Mouse (Mus musculus) right cerebral cortex, postnatal 25 days (tissue): Measurements from ENCODE around the gene Gm20388.

Experiments
- DNase-seq: peaks from one replicate; pipeline ENCODE4 v3.0.0; 2022

Gm20388 gene

DNA sequence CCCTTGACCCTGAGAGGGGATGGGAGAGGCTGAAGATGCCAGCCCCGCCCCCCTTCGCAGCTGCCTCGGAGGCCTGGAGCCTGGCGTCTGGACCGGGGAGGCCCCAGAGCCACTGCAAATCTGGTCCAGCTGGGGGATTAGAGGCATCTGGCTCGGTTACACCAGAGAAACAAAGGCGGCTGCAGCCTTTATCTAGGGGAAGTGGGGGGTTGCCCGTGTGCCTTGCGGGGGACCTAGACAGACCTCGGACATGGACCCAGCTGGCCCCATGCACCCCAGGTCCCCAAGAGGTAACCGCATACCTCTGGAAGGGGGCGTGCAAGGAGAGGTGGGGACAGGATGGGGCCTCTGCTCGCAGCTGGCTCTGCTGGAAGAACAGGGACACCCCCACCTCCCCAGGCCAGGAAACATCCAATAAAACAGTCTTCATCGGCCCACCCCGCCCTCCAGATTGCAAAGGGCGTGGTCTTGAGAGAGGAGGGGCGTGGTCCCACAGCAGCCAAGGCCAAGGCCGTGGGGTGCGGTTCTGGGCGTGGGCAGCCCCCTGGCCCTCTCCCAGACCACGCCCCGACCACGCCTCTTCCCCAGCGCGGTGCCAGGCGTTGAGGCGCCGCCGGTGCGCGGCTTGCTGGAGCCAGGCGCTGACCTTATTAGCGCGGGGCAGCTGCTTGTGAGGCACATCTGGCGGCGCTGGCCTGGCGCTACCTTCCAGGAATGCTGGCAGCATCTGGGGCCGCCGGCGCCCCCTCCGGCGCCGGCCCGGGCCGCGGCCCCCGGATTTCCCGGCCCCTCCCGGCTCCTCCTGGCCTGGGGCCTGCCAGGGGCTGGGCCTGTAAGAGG, 365.6 kb downstream of the Gm20388 start:
- DNase-seq, result no peak

DNA sequence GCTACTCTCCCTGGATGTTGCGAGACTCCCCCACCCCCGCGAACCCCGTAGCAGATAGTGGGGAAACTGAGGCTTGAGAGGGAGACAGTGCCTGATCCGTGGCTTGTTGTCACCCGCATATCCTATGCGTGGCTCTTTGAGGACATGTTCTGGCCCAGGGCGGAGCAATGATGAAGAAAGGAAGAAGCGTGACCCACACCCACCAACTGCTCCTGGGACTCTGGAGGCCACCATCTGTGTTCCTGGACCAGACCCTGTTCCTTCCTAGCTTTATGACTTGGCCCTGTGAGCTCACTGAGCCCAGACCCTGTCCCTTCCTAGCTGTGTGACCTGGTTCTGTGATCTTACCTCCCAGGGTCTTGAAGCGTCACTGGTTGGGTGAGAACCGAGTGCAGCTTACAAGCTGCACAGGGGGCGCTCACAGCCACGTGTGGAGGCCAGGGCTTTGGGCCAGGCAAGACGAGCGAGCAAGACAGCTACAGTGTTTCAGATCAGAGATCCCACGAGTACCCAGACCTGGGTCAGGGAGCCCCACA, 366.3 kb downstream of the Gm20388 start:
- no peak for DNase-seq

DNA sequence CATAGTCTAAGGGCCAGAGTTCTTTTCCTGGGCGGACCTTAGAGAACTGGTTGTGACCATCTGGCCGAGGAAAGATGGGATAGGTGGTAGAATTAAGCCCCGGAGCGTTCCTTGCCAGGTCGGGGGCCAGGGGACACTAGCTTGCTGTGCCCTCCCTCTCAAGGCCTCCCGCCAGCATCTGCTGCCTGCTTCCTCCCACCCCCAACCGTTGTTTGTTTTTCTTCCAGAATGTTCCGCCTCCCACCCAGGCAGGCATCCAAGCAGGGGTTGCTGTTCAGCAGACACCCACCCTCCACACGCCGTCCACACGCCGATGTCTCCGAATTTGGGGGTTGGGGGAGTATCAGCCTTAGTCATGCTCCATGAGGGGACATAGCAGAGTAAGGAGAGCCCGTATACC, 367.4 kb downstream of the Gm20388 start:
- no peak for DNase-seq

DNA sequence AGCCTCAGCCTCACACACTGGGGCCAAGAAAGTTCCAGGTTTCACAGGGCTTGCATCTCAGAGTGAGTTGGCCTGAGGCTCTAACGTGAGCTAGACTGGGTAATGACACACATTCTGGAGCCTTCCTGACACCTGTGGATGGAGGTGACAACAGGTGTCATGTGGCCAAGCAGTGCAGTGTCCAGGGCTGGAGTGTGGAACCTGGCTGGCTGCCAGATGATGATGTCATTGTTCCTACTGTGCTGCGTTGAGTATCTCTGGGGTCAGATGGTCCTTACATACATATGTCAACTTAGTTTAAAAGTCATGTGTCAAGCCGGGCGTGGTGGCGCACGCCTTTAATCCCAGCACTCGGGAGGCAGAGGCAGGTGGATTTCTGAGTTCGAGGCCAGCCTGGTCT, 368.8 kb downstream of the Gm20388 start:
- DNase-seq, result no peak

DNA sequence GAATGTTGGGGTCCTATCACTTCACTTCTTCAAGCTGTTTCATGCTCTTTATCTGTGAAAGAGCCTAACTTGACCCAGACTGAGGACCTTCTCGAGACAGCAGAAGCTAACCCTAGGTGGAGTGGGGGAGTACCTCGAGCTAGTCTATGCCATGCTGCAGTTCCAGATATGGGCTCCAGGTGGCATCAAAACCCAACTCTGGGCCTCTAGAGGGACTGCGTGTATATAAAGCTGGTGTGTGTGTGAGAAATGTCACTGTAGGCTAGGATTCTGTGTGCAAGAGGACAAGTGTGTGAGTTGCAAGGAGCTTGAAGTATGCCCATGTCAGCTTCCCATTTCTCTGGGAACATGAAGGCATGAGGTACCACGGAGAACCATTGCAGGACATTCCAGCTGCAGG, 370.8 kb downstream of the Gm20388 start:
- peak; percentile 80 for DNase-seq

DNA sequence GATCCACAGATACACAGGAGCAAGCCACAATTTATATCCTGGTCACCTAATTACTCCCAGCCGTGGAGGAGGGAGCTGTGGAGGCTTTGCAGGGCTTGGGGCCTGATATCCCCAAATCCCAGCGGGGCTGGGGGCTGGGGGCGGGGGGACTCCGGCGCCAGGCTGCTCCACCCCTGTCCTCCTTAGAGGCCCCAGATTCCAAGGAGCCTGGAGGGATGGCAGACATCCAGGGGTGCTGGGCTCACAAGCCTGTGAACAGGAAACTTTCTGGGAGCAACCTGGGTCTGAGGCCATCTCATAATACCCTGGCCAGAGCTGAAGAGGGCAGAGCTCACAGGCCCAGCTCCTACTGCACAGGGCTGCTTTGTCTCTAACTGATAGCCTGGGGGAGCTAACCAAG, 371.8 kb downstream of the Gm20388 start:
- DNase-seq, result no peak

DNA sequence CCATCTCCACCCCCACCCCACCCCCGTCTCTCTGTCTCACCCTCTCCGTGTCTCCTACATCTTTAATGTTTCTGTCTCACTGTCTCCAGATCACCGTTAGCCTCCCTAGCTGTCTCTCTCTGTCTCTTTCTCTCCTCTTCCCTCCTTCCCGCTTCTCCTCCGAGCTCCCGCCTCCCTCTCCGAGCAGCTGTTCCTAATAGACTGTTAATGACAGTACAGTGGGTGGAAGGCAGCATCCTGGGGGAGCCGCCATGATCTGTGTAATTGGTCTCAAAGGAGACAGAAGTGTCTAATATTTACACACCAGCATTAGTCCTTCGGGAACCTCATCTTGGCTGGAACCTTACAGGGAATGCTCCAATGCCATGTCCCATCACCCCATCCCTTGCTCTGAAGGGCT, 373.6 kb downstream of the Gm20388 start:
- DNase-seq, result no peak

DNA sequence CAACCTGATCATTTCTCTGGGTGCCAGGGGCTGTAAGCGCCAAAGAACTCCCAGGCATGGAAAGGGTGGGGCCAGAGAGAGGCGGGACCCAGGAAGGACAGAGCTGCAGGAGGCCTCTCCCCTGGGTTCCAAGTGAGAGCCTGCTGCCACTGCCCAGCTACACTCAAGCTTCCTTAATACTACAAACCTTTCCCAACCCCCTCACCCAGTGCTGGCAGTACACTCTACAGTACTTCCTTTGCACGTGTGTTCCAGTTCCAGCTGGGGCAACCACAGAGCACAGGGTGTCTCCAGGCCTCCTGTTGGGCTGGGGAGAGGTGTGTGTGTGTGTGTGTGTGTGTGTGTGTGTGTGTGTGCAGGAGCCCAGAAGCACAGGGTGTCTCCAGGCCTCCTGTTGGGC, 374.4 kb downstream of the Gm20388 start:
- DNase-seq, result no peak

GRCm38 (mm10) chr8:120285878-120286277, 375.2 kb downstream of the Gm20388 start:
- no peak for DNase-seq

- DNase-seq, result no peak
Measured at GRCm38 (mm10) chr8:120288122-120288908, 377.7 kb downstream of the Gm20388 start.

DNA sequence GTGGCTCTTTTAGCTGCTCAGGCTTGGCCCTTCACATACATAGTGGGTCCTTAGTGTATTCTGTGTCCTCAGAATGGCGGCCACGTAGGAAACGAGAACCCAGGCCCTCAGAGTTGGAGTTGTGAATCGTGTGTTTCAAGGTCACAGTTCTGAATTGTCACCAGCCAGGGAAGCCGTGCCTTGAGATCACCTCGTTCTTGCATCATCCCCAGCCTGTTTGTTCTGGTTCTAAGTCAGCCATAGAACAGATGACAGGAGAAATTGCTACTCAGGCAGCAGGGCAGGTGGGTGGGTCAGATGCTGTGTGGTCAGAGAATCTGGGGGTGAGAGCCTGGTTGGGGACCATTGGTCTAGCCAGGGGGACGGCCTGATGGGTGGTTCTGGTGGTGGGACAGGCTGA, 378.6 kb downstream of the Gm20388 start:
- no peak for DNase-seq

- DNase-seq, result no peak
Measured at GRCm38 (mm10) chr8:120289698-120290181, 379.1 kb downstream of the Gm20388 start.

GRCm38 (mm10) chr8:120290614-120291013, 380.0 kb downstream of the Gm20388 start:
- DNase-seq, result no peak

- DNase-seq, result no peak
Measured at GRCm38 (mm10) chr8:120291650-120292049, 381.0 kb downstream of the Gm20388 start.

DNA sequence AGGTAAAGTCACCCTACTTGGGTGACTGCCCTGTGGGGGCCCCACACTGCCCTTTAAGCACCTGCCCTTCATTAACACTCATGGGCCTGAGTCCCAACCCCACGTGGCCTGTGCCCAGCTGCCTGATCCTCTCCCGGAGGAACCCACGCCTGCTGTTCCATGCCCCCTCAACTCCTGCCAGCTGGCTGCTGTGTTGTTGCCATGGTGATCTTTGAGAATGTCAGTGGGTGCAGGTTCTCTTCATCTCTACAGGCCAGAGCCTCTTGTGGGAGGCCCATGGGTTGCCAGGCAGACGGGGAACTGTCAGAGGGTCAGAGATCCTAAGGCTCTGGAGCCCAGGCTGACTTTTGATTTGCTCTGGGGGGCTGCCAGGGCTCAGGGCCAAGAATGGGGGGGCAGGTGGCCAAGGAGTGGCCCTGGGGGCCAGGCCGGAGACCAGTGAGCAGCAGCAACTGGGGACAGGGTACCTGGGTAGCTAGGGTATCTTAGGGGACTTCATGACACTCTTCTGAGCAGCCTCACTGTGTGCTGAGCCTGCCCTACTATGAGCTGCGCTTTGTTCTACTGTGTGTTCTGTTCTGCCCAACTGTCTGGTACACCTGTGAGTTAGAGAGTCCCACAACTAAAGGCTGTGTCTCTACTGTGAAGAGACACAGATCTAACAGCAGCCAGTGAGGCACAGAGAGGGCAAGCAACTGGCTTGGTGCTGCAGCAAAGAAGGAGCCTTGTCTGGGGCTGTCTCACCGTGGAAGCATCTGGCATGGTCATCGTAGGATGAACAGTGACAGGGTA, 381.9 kb downstream of the Gm20388 start:
- DNase-seq, result peak; percentile 63

- no peak for DNase-seq
Measured at GRCm38 (mm10) chr8:120293421-120294357, 383.0 kb downstream of the Gm20388 start.

DNA sequence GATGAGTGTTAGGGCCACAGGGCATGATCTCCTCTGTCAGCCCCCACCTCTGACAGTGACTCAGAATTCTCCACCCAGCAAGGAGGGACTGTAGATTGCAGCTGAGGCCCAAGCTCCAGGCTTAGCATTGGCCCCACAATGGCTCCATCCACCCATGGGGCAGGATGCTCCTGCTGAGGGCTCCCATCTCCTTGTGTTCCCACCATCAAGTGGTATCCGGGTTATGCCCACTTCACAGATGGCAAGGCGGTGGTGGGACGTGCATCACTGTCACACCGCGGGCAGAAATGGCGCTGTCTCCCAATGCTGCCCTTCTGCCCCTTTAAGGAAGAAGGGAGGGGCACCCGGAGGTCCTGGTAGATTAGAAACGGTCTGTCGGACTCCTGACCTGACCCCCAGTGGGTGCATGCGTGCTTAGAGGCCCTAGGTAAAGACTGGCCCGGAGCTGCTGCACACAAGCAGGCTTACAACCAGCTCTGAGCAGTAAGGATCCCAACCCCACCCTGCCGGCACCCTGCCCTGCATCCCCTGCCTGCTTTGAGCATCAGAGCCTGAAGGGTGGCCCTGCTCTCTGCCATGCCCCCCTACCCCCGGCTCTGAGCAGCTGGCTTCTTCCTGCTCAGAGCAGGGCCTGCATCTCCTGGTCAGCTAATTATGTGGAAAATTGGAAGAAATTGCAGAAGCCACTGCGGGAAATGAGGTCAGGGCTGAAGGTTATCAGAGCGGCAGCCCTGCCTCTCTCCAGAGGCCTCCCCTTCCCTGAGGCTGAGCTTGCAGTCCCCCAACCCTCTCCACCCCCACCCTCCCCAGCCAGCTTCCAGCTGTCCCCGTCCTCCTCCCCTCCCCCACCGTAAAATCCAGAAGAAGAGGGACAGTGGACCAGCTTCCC, 384.6 kb downstream of the Gm20388 start:
- no peak for DNase-seq

DNA sequence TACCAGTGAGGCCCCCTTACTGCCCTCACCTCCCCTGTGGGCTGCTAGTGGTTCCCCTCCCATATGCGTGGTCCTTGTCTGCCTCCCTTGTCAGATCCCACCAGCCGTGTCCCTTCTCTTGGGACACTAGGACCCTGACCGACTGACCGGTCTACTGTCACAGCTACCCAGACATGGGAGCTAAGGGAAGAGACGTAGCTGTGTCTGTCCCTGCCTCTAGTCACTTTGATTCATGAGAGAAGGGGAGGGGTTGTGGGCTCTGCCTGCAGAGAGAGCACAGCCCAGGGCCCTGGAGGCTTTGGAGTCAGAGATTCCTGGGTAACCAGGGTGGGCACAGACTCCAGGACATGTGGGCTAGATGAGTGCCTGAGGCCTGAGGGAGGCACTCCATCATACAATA, 386.4 kb downstream of the Gm20388 start:
- DNase-seq, result no peak

DNA sequence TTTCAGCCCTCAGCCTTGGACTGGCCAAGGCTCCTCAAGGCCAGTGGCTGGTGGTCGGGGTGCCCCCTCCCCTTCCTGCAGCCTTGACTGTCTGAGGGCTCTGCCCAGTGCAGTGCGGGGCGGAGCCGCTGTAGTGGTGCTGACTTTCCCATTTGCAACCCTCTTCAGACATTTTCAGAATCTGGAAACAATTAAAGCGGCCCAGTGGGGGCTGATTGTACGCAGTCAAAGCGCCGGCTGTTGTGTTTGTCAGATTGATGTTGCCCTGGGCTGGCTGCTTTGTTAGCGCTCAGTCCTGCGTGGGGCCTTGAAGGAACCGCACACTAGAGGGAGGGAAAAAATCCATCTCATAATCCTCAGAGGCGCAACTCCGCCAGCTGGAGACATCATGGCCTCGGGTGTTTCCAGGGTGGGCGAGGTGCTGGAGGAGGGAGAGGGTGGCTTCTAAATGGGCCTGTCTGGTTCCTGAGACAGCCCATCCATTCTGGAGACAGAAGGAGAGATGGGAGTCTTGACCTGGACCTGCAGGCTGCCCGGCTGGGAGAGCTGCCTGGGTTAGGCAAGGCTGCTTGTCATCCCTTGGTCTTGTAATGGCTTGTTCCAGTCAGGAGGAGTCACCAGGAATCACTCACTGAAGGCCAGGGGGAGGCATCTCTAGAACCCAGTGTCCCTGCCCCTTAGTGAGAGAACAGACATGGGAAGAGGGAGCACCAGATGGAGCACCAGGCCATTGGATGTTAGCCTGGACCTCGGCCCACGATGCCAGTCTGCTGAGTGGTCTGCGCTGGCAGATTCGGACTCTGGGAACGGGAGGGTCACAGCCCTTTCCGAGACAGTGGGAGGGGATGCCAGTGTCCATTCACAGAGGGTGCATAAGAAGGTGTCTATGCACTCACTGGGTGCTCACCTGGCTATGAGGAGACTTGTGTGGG, 388.2 kb downstream of the Gm20388 start:
- no peak for DNase-seq
